Mouse (Mus musculus) heart, embryonic 15.5 days (tissue): ENCODE results near the gene Stard13. TPM values are rescaled to one million over a fixed set of nuclear protein-coding genes. Genes with fewer than 3 reads are reported as not detected.

ENCODE experiments used
- ATAC-seq: fragments of 200-750 bp; cut with Nextera tagmentation; replicated peaks from 2 replicates; pipeline ENCODE4 v1.8.0; 2017; ENCODE audit warnings: low read depth, moderate TSS enrichment; ENCODE audit not compliant: insufficient number of reproducible peaks, insufficient read depth, low FRiP score
- H3K27ac ChIP-seq: fragments of 300-500 bp; sonication (generic); 2 replicates; pipeline ENCODE4 v1.5.1; 2015; ENCODE audit warnings: mild to moderate bottlenecking, inconsistent platforms
- H3K27me3 ChIP-seq: fragments of 300-500 bp; sonication (generic); 2 replicates; pipeline ENCODE4 v1.6.1; 2015; ENCODE audit warnings: inconsistent platforms
- H3K36me3 ChIP-seq: fragments of 300-500 bp; sonication (generic); 2 replicates; pipeline ENCODE4 v1.6.1; 2015; ENCODE audit warnings: mild to moderate bottlenecking, inconsistent platforms
- H3K4me1 ChIP-seq: fragments of 300-500 bp; sonication (generic); replicated peaks from 2 replicates; pipeline ENCODE4 v1.6.1; 2015; ENCODE audit warnings: inconsistent platforms
- H3K4me2 ChIP-seq: fragments of 300-500 bp; sonication (generic); 2 replicates; pipeline ENCODE4 v1.6.1; 2015; ENCODE audit warnings: inconsistent platforms, mild to moderate bottlenecking, moderate library complexity
- H3K4me3 ChIP-seq: fragments of 300-500 bp; sonication (generic); 2 replicates; pipeline ENCODE4 v1.5.1; 2015; ENCODE audit warnings: mild to moderate bottlenecking, inconsistent platforms
- H3K9ac ChIP-seq: fragments of 300-500 bp; sonication (generic); 2 replicates; pipeline ENCODE4 v1.6.1; 2015; ENCODE audit warnings: mild to moderate bottlenecking, inconsistent platforms
- H3K9me3 ChIP-seq: fragments of 300-500 bp; sonication (generic); replicated peaks from 2 replicates; pipeline ENCODE4 v1.6.1; 2016; ENCODE audit warnings: inconsistent platforms
- WGBS: fragments of 180-500 bp; shearing (Covaris S2); methylation state at CpG from one replicate; pipeline ENCODE4 v1.1.7; 2015; ENCODE audit warnings: mixed read lengths; 5-methylcytosine and 5-hydroxymethylcytosine counted together
- polyA plus RNA-seq: library from polyadenylated mRNA; unstranded; fragments of >200 nt; fragmentation: Nextera tagmentation; extraction: Ambion mirVana; gene quantifications from 2 replicates; pipeline ENCODE4 v1.2.1, GENCODE M21; 2015

The Stard13 gene
- 3.9 and 6.8 TPM in 2 replicates for polyA plus RNA-seq

- peak; percentile 76 for ATAC-seq
- Histone ChIP-seq H3K27me3 (peaks cover 5% of the 10 kb centered on the region; the same call in 1 of the 2 replicates), H3K36me3 (no peaks in the 10 kb centered on the region), H3K9me3 (no peaks in the 10 kb centered on the region), H3K9ac (peak within 1 kb of the TSS; percentile 66), H3K4me1 (peaks cover 11% of the 10 kb centered on the region), H3K27ac (no peak within 1 kb of the TSS), H3K4me3 (peak within 1 kb of the TSS; percentile 59), H3K4me2 (peak within 1 kb of the TSS; percentile 98)
- WGBS = under 1% methylated on average over 49 of the region's 49 CpGs
Observed at GRCm38 (mm10) chr5:151233400-151234031, at the start of gene Stard13. Stard13 (minus strand) TSS chr5:151233836.

DNA sequence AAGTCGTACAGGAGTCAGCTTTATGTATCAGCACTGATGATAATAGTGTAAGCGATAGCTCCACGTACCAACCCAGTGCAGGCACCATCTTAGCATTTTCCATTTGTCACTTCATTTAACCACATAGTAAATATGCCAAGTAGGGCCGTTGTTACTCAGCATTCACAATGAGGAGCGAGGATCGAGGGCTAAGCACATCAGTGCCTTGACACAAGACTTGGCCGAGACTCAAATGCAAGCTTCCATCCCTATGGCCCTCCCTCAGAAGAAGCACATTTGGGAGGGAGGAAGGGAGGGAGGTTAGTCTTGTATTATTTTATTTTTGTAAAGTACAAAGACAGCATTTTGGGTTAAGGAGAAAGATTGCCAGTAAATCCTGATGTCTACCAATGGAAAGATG, 45.9 kb upstream of the Stard13 start:
- ATAC-seq = no peak
- no peak overlapping the region for H3K27ac ChIP-seq
- H3K4me3 ChIP-seq = no peak overlapping the region
- H3K9me3 ChIP-seq = no peaks in the 10 kb centered on the region
- H3K9ac ChIP-seq = no peak overlapping the region
- H3K36me3 ChIP-seq = no peaks in the 10 kb centered on the region
- WGBS = 80% methylated on average over 7 of the region's 7 CpGs
- no peaks in the 10 kb centered on the region for H3K4me1 ChIP-seq
- H3K4me2 ChIP-seq = no peak overlapping the region
- no peaks in the 10 kb centered on the region for H3K27me3 ChIP-seq

GRCm38 (mm10) chr5:151277927-151278326, 44.3 kb upstream of the Stard13 start:
- no peak overlapping the region for H3K9ac ChIP-seq
- H3K27me3 ChIP-seq = no peaks in the 10 kb centered on the region
- 82% methylated on average over 6 of the region's 6 CpGs for WGBS
- H3K4me1 ChIP-seq = no peaks in the 10 kb centered on the region
- no peaks in the 10 kb centered on the region for H3K36me3 ChIP-seq
- no peaks in the 10 kb centered on the region for H3K9me3 ChIP-seq
- no peak overlapping the region for H3K27ac ChIP-seq
- ATAC-seq = no peak
- H3K4me2 ChIP-seq = no peak overlapping the region
- H3K4me3 ChIP-seq = no peak overlapping the region

DNA sequence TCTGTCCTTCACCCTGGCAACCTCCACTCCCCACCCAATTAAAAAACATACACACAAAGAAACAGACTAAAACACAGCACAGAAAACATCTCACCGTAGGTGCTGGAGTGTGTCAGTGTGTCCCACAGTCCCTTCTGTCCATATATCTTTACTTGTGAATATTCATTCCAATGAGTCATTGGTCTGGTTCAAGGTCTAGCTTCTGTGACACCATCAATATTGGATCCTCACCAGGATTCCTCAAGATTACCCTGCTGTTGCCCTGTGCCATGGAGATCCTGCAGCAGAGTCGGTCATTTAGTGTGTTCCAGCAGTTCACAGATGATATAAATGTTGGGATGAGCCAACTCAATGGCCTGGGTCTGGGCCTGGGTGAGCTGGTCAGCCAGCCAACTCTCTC, 42.4 kb upstream of the Stard13 start:
- 83% methylated on average over 2 of the region's 2 CpGs for WGBS
- no peak overlapping the region for H3K4me3 ChIP-seq

GRCm38 (mm10) chr5:151274265-151274664, 40.6 kb upstream of the Stard13 start:
- no peak overlapping the region for H3K9ac ChIP-seq
- 47% methylated on average over 6 of the region's 6 CpGs for WGBS
- H3K9me3 ChIP-seq = no peaks in the 10 kb centered on the region
- no peak for ATAC-seq
- no peaks in the 10 kb centered on the region for H3K36me3 ChIP-seq
- H3K4me3 ChIP-seq = no peak overlapping the region
- no peaks in the 10 kb centered on the region for H3K27me3 ChIP-seq
- no peaks in the 10 kb centered on the region for H3K4me1 ChIP-seq
- H3K27ac ChIP-seq = no peak overlapping the region
- H3K4me2 ChIP-seq = no peak overlapping the region

More for the DNA sequence above, 42.4 kb upstream of the Stard13 start:
- no peaks in the 10 kb centered on the region for H3K9me3 ChIP-seq
- no peak overlapping the region for H3K27ac ChIP-seq
- H3K9ac ChIP-seq = no peak overlapping the region
- H3K36me3 ChIP-seq = no peaks in the 10 kb centered on the region
- no peaks in the 10 kb centered on the region for H3K27me3 ChIP-seq
- no peak overlapping the region for H3K4me2 ChIP-seq
- no peak for ATAC-seq
- H3K4me1 ChIP-seq = no peaks in the 10 kb centered on the region

DNA sequence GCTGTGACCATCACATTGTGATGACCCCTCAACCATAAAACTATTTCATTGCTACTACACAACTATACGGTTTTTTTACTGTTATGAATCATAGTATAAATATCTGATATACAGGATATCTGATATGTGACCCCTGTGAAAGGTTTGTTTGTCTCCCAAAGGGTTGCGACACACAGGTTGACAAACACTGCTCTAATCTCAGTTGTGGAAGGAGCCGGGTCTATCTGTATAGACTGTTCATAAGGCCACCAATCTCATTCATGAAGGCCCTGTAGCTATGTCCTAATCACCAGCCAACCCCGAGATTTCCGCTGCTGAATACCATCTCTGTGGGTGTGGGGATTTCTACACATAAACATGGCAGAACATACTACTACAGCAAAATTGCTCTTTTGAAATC, 37.2 kb upstream of the Stard13 start:
- Histone ChIP-seq H3K9ac (no peak overlapping the region), H3K4me2 (no peak overlapping the region), H3K36me3 (no peaks in the 10 kb centered on the region), H3K4me3 (no peak overlapping the region), H3K9me3 (no peaks in the 10 kb centered on the region), H3K27me3 (no peaks in the 10 kb centered on the region), H3K4me1 (no peaks in the 10 kb centered on the region), H3K27ac (no peak overlapping the region)
- ATAC-seq = no peak
- WGBS = 90% methylated on average over 5 of the region's 5 CpGs

DNA sequence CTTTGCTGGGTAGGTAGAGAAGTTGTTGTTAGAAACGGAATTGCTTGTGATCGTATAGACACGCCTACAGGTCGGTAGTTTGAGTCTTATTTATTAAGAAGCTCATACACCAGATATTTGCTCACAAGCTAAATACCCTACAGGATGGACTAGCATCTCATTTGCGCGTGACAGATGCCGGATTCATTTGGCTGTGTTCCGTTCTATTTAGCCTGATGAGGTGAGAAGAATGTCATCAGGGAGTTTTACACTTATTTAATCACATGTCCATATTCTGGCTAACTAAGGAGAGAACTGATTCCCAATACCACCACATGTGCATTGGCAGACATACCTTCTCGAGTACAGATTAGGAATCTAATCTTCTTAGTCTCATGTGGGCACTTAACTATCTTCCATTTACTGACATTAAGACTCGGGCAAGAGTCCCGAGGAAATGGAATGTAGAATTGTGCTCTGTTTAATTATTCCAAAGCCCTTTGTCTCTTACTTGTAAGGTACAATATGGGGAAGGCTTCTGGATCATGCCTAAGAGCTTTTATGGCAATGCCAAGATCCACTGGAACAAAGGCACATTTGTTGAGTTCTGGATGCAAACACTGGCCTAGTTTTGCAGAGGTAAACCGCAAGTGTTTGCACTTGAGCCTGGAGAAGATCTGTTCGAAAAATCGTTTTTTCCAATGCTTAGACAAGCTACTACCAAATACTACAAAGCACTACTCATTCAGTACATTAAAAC, 33.4 kb upstream of the Stard13 start:
- ATAC-seq = no peak
- H3K9me3 ChIP-seq = no peaks in the 10 kb centered on the region
- no peak overlapping the region for H3K4me2 ChIP-seq
- 79% methylated on average over 14 of the region's 14 CpGs for WGBS
- H3K9ac ChIP-seq = no peak overlapping the region
- no peak overlapping the region for H3K4me3 ChIP-seq
- no peak overlapping the region for H3K27ac ChIP-seq
- H3K4me1 ChIP-seq = no peaks in the 10 kb centered on the region
- H3K36me3 ChIP-seq = no peaks in the 10 kb centered on the region
- no peaks in the 10 kb centered on the region for H3K27me3 ChIP-seq

- H3K4me2 ChIP-seq = no peak overlapping the region
- H3K36me3 ChIP-seq = no peaks in the 10 kb centered on the region
- no peak overlapping the region for H3K27ac ChIP-seq
- H3K4me3 ChIP-seq = no peak overlapping the region
- H3K27me3 ChIP-seq = no peaks in the 10 kb centered on the region
- H3K9ac ChIP-seq = no peak overlapping the region
- no peaks in the 10 kb centered on the region for H3K9me3 ChIP-seq
- 65% methylated on average over 2 of the region's 2 CpGs for WGBS
- ATAC-seq = no peak
- no peaks in the 10 kb centered on the region for H3K4me1 ChIP-seq
Observed at GRCm38 (mm10) chr5:151261558-151261957, 27.9 kb upstream of the Stard13 start.

GRCm38 (mm10) chr5:151252213-151252612, 18.6 kb upstream of the Stard13 start:
- H3K4me1 ChIP-seq = peaks cover 16% of the 10 kb centered on the region
- no peak for ATAC-seq
- no peaks in the 10 kb centered on the region for H3K27me3 ChIP-seq
- H3K9me3 ChIP-seq = no peaks in the 10 kb centered on the region
- peak overlapping the region; percentile 4; the same call in 1 of the 2 replicates for H3K4me3 ChIP-seq
- H3K27ac ChIP-seq = no peak overlapping the region
- H3K9ac ChIP-seq = no peak overlapping the region
- H3K36me3 ChIP-seq = no peaks in the 10 kb centered on the region
- H3K4me2 ChIP-seq = peak overlapping the region; percentile 34; the same call in 1 of the 2 replicates
- 55% methylated on average over 8 of the region's 8 CpGs for WGBS

GRCm38 (mm10) chr5:151251656-151252055, 18.0 kb upstream of the Stard13 start:
- H3K27me3 ChIP-seq = no peaks in the 10 kb centered on the region
- ATAC-seq = no peak
- no peak overlapping the region for H3K4me3 ChIP-seq
- H3K9ac ChIP-seq = no peak overlapping the region
- no peak overlapping the region for H3K27ac ChIP-seq
- 56% methylated on average over 8 of the region's 8 CpGs for WGBS
- H3K9me3 ChIP-seq = no peaks in the 10 kb centered on the region
- H3K4me2 ChIP-seq = no peak overlapping the region
- no peaks in the 10 kb centered on the region for H3K36me3 ChIP-seq
- H3K4me1 ChIP-seq = peaks cover 21% of the 10 kb centered on the region

DNA sequence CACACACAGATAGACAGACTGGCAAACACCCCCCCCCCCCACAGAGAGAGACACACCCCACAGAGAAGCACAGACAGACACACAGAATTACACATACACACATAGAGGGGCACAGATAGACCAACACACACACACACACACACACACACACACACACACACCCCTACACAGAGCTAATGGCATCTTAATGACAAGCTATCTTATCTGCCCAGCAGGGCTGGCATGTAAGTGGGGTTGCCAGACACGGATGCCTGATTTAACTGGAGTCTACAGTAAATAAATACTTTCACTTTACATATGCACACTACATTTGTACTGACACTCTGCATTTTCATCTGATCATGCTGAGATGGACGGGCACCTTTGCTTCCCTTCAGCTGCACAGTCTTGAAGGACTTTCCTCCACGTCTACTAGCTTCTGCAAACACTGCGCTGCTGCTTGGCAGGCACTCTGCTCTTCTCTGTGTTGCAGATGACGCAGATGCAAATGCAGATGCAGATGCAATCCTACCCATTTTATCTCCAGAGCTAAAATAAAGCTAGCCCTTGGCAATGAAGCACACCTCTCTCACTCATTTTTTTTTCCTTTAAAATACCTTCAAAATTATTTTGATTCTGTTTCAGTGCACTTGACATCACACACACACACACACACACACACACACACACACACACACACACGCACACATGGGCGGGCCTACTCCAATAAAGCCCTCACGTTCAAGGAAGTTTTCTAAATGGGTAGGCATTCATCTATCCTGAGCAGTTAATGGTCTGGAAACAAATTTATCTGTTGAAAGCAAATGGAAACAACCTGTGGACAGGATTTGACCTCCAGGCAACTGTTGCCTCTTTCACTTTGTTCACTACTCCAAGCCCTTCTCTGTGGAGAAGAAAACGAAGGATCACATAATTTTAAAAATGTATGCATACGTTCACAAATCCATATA, 15.3 kb upstream of the Stard13 start:
- no peak overlapping the region for H3K9ac ChIP-seq
- H3K9me3 ChIP-seq = no peaks in the 10 kb centered on the region
- no peak overlapping the region for H3K27ac ChIP-seq
- 0 out of 2 replicates have a peak, but pooled peaks have one; percentile 18 for ATAC-seq
- no peaks in the 10 kb centered on the region for H3K36me3 ChIP-seq
- 0 out of 2 replicates have a peak overlapping the region, but pooled peaks have one; percentile 21 for H3K4me2 ChIP-seq
- peaks cover 25% of the 10 kb centered on the region for H3K4me1 ChIP-seq
- WGBS = 59% methylated on average over 10 of the region's 10 CpGs
- no peaks in the 10 kb centered on the region for H3K27me3 ChIP-seq
- no peak overlapping the region for H3K4me3 ChIP-seq
